Mouse (Mus musculus): Measurements from ENCODE around the gene Gabrg3.

DNA sequence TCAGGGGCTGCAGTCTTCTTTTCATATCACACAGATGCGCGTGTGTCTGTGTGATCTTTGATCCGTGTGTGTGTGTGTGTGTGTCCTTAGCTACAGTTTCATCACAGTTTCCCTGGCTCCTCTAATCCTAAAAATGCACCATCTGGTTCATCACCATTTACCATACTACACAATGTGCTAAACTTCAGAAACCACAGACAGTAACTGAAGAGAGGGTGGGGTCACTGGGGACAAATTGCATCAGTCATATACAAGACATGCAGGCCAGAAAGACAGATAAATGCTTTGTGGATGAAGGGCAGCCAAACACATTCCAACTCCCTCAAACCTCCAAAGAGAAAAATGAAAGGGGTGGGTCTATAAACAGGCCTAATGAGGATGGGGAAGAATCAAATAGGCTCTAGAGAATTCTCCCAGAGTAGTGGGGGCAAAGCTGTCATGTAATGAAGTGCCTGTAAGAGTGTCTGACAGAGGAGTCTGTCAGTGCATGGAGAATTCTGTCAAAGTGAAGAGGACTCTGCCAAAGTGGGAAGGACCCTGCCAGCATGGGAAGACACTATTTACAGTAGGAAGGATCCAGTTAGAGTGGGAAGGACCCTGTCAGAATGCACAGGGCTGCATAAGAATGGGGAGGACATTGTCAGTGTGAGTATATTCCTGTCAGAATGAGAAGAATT is 386.3 kb downstream of the Gabrg3 start:
- no peak for TF ChIP-seq CTCF (IDR thresholded peaks at IDR 0.05; ENCODE audit: control insufficient read depth, insufficient read depth, insufficient read length)
- TF ChIP-seq MYOD1 (IDR thresholded peaks at IDR 0.05; ENCODE audit: control insufficient read depth, insufficient read length, low read depth) = no peak
- TF ChIP-seq MAX (IDR thresholded peaks at IDR 0.05) = no peak
- no peak for TF ChIP-seq USF1 (IDR thresholded peaks at IDR 0.05; ENCODE audit: low read depth)
- no peak for TF ChIP-seq FOSL1 (IDR thresholded peaks at IDR 0.05; ENCODE audit: insufficient read depth, low read length, poor library complexity, severe bottlenecking)

All from C2C12 (cell line).